Mouse (Mus musculus): ENCODE results near the gene Gm20388. TPM values are rescaled to one million over a fixed set of nuclear protein-coding genes. Genes with fewer than 3 reads are reported as not detected.

Gene Gm20388
- total and polyA plus RNA-seq, 2 experiments from 2014 or later: 17.3 TPM; not detected in 1

DNA sequence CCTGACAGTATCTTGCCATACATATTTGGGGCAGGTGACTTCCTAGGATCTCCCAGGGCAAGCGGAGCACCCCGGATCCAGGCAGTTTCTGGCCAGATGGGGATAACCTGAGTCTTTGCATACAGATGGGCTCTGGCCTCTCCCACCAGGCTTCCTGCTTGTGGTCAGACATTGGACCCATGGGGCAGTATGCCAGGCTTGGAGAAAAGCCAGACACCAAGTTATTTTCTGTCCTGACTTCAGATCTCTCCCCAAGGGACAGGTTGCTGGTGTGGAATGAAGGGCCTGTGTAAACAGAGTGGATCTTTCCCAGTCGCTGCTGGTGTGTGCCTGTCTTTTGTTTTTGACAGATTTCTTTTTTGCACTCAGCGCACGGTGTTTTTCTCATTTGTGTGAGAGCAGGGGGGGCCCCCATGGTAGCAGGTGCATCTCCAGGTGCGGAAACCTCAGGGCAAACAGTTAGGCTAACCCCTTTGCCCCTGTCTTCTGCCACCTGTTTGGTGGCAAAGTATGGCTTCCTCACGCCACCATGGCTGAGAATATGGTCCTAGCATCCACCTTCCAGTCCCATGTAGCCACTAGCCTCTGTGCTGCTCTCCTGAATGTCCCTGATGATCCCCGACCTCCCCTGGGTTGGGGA lies 632.9 kb downstream of the Gm20388 start:
- H3K4me2 ChIP-seq (ENCODE audit: low read depth, low read length): peak overlapping the region; percentile 24
- peak; percentile 30; the same call in 1 of the 2 replicates for ATAC-seq (ENCODE audit: insufficient read depth, low read depth)
- TF ChIP-seq CTCF (IDR thresholded peaks at IDR 0.05; ENCODE audit: low read depth) (no peak), EP300 (IDR thresholded peaks at IDR 0.05; ENCODE audit: low read depth) (no peak)
- no peaks in the 10 kb centered on the region for H3K36me3 ChIP-seq (replicated peaks; ENCODE audit: control insufficient read depth, insufficient read depth, low read length)
- peaks cover 64% of the 10 kb centered on the region for H3K4me1 ChIP-seq (ENCODE audit: control insufficient read depth, insufficient read depth)
- no peak overlapping the region for H3K9ac ChIP-seq (replicated peaks; ENCODE audit: low read depth, low read length)
- WGBS: 42% methylated on average over 8 of the region's 8 CpGs
- H3K27me3 ChIP-seq (ENCODE audit: control insufficient read depth, insufficient read depth, low read length): no peaks in the 10 kb centered on the region
- H3K4me3 ChIP-seq (ENCODE audit: low read depth, low read length): no peak overlapping the region
- H3K9me3 ChIP-seq (replicated peaks; ENCODE audit: control insufficient read depth, low read length): no peaks in the 10 kb centered on the region
- DNase-seq (ENCODE audit: low spot score): no peak
- peak overlapping the region; percentile 89 for H3K27ac ChIP-seq (ENCODE audit: low read depth)

- Histone ChIP-seq H3K4me3 (ENCODE audit: low read depth, low read length) (no peak overlapping the region), H3K9ac (replicated peaks; ENCODE audit: low read depth, low read length) (no peak overlapping the region), H3K4me2 (ENCODE audit: low read depth, low read length) (no peak overlapping the region), H3K36me3 (replicated peaks; ENCODE audit: control insufficient read depth, insufficient read depth, low read length) (no peaks in the 10 kb centered on the region), H3K27ac (ENCODE audit: low read depth) (peak overlapping the region; percentile 89), H3K4me1 (ENCODE audit: control insufficient read depth, insufficient read depth) (peaks cover 64% of the 10 kb centered on the region), H3K9me3 (replicated peaks; ENCODE audit: control insufficient read depth, low read length) (no peaks in the 10 kb centered on the region), H3K27me3 (ENCODE audit: control insufficient read depth, insufficient read depth, low read length) (no peaks in the 10 kb centered on the region)
- ATAC-seq (ENCODE audit: insufficient read depth, low read depth): no peak
- TF ChIP-seq EP300 (IDR thresholded peaks at IDR 0.05; ENCODE audit: low read depth) (no peak), CTCF (IDR thresholded peaks at IDR 0.05; ENCODE audit: low read depth) (no peak)
- 80% methylated on average over 5 of the region's 5 CpGs for WGBS
- DNase-seq (ENCODE audit: low spot score): no peak
Measured at GRCm38 (mm10) chr8:120544155-120544554, 633.5 kb downstream of the Gm20388 start.

GRCm38 (mm10) chr8:120547562-120547961 lies 636.9 kb downstream of the Gm20388 start:
- Histone ChIP-seq H3K4me2 (ENCODE audit: low read depth, low read length) (no peak overlapping the region), H3K9me3 (replicated peaks; ENCODE audit: control insufficient read depth, low read length) (no peaks in the 10 kb centered on the region), H3K4me3 (ENCODE audit: low read depth, low read length) (no peak overlapping the region), H3K36me3 (replicated peaks; ENCODE audit: control insufficient read depth, insufficient read depth, low read length) (no peaks in the 10 kb centered on the region), H3K9ac (replicated peaks; ENCODE audit: low read depth, low read length) (no peak overlapping the region), H3K27ac (ENCODE audit: low read depth) (no peak overlapping the region), H3K4me1 (ENCODE audit: control insufficient read depth, insufficient read depth) (peaks cover 79% of the 10 kb centered on the region), H3K27me3 (ENCODE audit: control insufficient read depth, insufficient read depth, low read length) (no peaks in the 10 kb centered on the region)
- ATAC-seq (ENCODE audit: insufficient read depth, low read depth) (no peak), DNase-seq (ENCODE audit: low spot score) (no peak)
- TF ChIP-seq EP300 (IDR thresholded peaks at IDR 0.05; ENCODE audit: low read depth) (no peak), CTCF (IDR thresholded peaks at IDR 0.05; ENCODE audit: low read depth) (no peak)
- 59% methylated on average over 9 of the region's 9 CpGs for WGBS

DNA sequence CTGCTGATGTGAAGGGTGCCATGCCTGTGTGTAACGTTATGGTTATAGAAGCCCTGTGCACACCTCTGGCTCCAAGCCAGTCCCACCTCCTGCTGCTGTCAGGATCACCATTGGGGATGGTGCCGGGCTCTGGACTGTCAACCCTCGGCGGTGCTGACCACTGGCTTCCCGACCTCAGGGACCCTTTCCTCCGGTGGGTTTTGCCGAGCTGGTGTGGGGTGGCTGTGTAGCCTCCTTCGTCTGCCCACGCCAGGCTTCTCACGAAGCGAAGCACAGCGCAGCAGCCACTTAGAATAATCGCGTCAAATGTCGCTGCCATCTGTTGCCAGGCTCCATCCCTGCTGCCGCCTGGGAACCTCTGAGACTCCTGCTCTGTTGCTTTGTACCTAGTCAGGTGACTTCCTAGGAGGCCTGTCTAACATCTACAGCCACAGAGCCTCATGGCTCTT lies 637.7 kb downstream of the Gm20388 start:
- Histone ChIP-seq H3K27me3 (ENCODE audit: control insufficient read depth, insufficient read depth, low read length) (no peaks in the 10 kb centered on the region), H3K4me2 (ENCODE audit: low read depth, low read length) (no peak overlapping the region), H3K4me1 (ENCODE audit: control insufficient read depth, insufficient read depth) (peaks cover 79% of the 10 kb centered on the region), H3K9ac (replicated peaks; ENCODE audit: low read depth, low read length) (no peak overlapping the region), H3K4me3 (ENCODE audit: low read depth, low read length) (no peak overlapping the region), H3K9me3 (replicated peaks; ENCODE audit: control insufficient read depth, low read length) (no peaks in the 10 kb centered on the region), H3K27ac (ENCODE audit: low read depth) (peak overlapping the region; percentile 36; the same call in 1 of the 2 replicates), H3K36me3 (replicated peaks; ENCODE audit: control insufficient read depth, insufficient read depth, low read length) (no peaks in the 10 kb centered on the region; the same call in 1 of the 2 replicates)
- ATAC-seq (ENCODE audit: insufficient read depth, low read depth) (no peak), DNase-seq (ENCODE audit: low spot score) (no peak)
- WGBS: 39% methylated on average over 16 of the region's 16 CpGs
- TF ChIP-seq CTCF (IDR thresholded peaks at IDR 0.05; ENCODE audit: low read depth): no peak
- no peak for TF ChIP-seq EP300 (IDR thresholded peaks at IDR 0.05; ENCODE audit: low read depth)

- H3K4me3 ChIP-seq (ENCODE audit: low read depth, low read length): no peak overlapping the region
- WGBS: 33% methylated on average over 25 of the region's 25 CpGs
- H3K9me3 ChIP-seq (replicated peaks; ENCODE audit: control insufficient read depth, low read length): no peaks in the 10 kb centered on the region
- 0 out of 2 replicates have a peak overlapping the region, but pooled peaks have one; percentile 2 for H3K9ac ChIP-seq (replicated peaks; ENCODE audit: low read depth, low read length)
- peak; percentile 3; the same call in 1 of the 2 replicates for ATAC-seq (ENCODE audit: insufficient read depth, low read depth)
- no peaks in the 10 kb centered on the region for H3K27me3 ChIP-seq (ENCODE audit: control insufficient read depth, insufficient read depth, low read length)
- peak overlapping the region; percentile 28; the same call in 1 of the 2 replicates for H3K4me2 ChIP-seq (ENCODE audit: low read depth, low read length)
- DNase-seq (ENCODE audit: low spot score): no peak
- H3K36me3 ChIP-seq (replicated peaks; ENCODE audit: control insufficient read depth, insufficient read depth, low read length): no peaks in the 10 kb centered on the region; the same call in 1 of the 2 replicates
- no peak for TF ChIP-seq CTCF (IDR thresholded peaks at IDR 0.05; ENCODE audit: low read depth)
- no peak for TF ChIP-seq EP300 (IDR thresholded peaks at IDR 0.05; ENCODE audit: low read depth)
- H3K4me1 ChIP-seq (ENCODE audit: control insufficient read depth, insufficient read depth): peaks cover 71% of the 10 kb centered on the region
- H3K27ac ChIP-seq (ENCODE audit: low read depth): peak overlapping the region; percentile 18; the same call in 1 of the 2 replicates
Measured at GRCm38 (mm10) chr8:120549321-120549921, 638.8 kb downstream of the Gm20388 start.
